Mouse (Mus musculus): ENCODE data around the gene Cd1d1.

The Cd1d1 gene

DNA sequence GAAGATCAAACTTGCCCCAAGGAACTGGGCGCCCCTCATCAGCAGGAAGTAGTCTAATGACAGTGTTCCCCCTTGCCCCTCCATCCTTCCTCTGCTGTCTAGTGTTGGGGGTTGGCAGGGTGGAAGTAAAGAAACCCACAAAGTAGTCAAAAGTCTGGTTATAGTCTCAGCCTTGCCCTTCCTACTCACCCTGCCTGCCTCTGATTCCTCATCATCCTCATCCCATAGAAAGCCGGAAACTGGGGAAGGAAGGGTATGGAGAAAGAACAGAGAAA is 37.9 kb downstream of the Cd1d1 start:
- peak; percentile 17 to 23 for DNase-seq (ENCODE audit: low spot score in 2 of 2)

DNA sequence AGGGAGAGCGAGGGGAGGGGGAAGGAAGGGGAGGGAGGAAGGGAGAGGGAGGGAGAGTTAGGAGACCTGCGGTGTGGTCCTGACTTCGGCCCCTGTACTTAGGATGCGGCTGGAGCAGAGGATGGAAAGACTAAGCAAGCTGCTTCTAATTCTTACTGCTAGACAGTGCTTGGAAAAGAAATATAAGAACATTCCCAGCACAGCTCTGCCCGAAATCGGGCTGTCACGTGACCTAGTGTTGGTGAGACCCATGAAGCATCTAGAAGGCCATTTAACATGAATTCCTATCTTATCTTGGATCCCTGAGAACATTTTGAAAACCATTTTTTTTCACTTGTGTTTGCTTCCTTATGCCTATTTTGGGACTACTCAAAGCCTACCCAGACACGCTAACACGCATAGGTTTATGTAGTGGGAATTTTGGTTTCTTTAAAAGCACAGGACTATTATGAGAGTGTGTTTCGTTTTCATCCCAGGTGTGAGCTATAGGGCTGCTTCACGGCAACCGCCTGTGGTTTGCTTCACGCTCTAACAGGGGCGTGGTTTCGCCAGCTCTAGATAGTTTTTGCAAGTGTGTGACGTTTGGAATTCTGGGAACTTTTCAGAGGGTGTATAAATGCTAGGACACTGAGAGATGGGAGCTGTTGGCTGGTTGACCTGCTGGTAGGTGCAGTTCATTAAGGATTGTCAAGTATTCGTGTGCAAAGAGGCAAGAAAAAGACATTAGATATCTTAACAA is 38.4 kb downstream of the Cd1d1 start:
- no peak for DNase-seq (ENCODE audit: low spot score in 2 of 2)

DNA sequence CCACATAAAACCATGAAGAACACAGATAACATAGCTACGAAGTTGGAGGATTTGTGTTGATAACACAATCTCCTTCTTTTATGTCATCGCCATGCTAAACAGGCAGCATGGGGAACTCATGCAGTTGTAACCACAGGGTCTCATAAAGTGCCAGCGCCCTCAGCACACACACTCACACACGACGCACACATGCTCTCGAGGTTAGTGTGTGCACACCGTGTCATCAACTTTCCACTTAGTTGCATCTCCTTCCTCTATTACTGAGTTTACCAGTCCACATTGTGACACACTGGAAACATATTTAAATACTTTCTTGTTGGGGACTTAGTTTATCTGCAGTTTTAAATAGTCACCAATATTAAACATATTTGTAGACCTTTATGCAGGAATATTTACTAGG is 40.2 kb downstream of the Cd1d1 start:
- peak; percentile 12 to 17 for DNase-seq (ENCODE audit: low spot score in 2 of 2)

DNA sequence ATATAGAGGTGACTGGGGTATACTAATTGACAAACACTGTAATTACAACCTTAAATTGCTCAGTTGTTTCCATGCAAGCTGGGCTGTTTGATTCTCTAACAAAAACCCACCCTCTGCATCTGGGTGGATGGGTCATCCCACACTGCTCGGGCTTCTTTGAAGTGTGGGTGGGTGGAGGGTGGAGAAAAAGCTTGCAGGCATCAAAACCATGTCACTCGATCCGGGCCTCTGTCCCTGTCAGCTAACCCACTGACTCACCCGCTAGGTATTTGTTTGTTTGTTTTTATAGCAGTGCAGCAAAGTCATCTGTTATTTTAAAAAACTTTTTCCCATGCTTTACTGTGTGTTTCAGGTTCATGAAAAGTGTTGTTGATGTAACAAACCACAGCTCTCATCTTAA is 43.9 kb downstream of the Cd1d1 start:
- no peak for DNase-seq (ENCODE audit: low spot score in 2 of 2)

DNA sequence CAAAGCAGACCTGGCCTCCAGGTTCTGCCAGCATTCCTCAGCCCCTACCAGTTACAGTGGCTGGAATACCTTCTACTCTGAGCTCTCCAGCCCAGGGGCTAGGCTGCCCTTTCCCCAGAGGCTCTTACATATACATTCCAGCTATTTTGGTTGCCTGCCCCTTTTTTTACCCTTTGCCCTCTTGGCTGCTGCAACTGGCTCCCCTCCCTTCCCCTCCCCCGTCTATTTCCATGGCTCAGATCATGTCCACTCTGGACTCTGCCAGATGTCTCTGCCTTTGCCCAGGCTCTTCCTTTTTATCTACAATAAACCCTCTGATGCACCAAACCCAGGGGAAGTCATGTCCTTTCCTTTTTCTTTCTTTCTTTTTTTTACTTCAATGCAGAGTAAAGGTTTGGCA is 44.7 kb downstream of the Cd1d1 start:
- DNase-seq (ENCODE audit: low spot score in 2 of 2), result no peak

DNA sequence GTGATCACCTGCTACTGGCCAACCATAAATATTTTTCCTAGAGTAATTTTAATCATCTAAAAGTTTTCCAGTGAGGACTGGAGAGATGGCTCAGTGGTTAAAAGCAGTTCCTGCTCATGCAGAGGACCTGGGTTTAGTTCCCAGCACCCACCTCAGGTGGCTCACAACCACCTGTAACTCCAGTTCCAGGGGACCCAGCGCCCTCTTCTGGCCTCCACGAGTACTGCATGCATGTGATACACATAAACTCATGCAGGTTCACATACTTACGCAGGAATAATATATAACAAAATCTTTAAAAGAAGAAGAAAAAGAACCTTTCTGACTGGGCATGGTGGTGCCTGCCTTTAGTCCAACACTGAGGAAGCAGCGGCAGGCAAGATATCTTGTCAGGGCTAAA is 45.4 kb downstream of the Cd1d1 start:
- no peak for DNase-seq (ENCODE audit: low spot score in 2 of 2)

DNA sequence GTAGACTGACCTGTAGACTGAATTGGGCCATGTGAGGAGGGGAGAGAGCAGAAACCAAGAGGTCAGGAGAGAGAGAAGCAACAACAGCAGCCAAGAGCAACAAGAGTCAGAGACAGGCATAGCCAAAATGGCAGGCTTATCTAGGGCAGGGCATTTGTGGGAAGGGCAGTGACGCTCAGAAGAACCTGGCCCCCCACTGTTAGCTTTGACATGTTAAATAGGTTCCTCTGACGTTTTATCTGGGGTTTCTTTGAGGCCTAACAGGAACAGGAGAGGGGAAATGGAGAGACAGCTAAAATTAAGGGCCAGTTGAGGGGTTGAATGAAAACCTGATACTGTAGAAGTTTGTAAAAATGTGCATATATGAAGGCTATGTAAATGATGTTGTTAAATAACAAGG is 48.6 kb downstream of the Cd1d1 start:
- DNase-seq (ENCODE audit: low spot score in 2 of 2), result no peak
